Mouse (Mus musculus): ENCODE measurements around the gene Vwa2.
A peak's percentile ranks its signal among the peaks of the same experiment; 100 is the strongest.

Gene Vwa2

GRCm38 (mm10) chr19:56908472-56909270 is 34.6 kb downstream of the Vwa2 start:
- DNase-seq (ENCODE audit: inconsistent ontology term): peak; percentile 44

GRCm38 (mm10) chr19:56910561-56910960 is 36.5 kb downstream of the Vwa2 start:
- DNase-seq (ENCODE audit: inconsistent ontology term): no peak

- DNase-seq (ENCODE audit: inconsistent ontology term): no peak
Observed at GRCm38 (mm10) chr19:56913761-56914160, 39.7 kb downstream of the Vwa2 start.

GRCm38 (mm10) chr19:56914658-56915057 is 40.6 kb downstream of the Vwa2 start:
- no peak for DNase-seq (ENCODE audit: inconsistent ontology term)

- DNase-seq (ENCODE audit: inconsistent ontology term): no peak
Observed at GRCm38 (mm10) chr19:56915084-56915483, 41.0 kb downstream of the Vwa2 start.

- peak; percentile 84 for DNase-seq (ENCODE audit: inconsistent ontology term)
Observed at GRCm38 (mm10) chr19:56919628-56920027, 45.6 kb downstream of the Vwa2 start.

- DNase-seq (ENCODE audit: inconsistent ontology term): no peak
Observed at GRCm38 (mm10) chr19:56920232-56920631, 46.2 kb downstream of the Vwa2 start.

GRCm38 (mm10) chr19:56921744-56922143 is 47.7 kb downstream of the Vwa2 start:
- DNase-seq (ENCODE audit: inconsistent ontology term): no peak

- no peak for DNase-seq (ENCODE audit: inconsistent ontology term)
Observed at GRCm38 (mm10) chr19:56929392-56929791, 55.3 kb downstream of the Vwa2 start.

- no peak for DNase-seq (ENCODE audit: inconsistent ontology term)
Observed at GRCm38 (mm10) chr19:56930029-56930428, 56.0 kb downstream of the Vwa2 start.

- no peak for DNase-seq (ENCODE audit: inconsistent ontology term)
Observed at GRCm38 (mm10) chr19:56933800-56934199, 59.8 kb downstream of the Vwa2 start.

- DNase-seq (ENCODE audit: inconsistent ontology term): peak; percentile 35
Observed at GRCm38 (mm10) chr19:56935111-56935510, 61.1 kb downstream of the Vwa2 start.

GRCm38 (mm10) chr19:56935777-56936176 is 61.7 kb downstream of the Vwa2 start:
- no peak for DNase-seq (ENCODE audit: inconsistent ontology term)

- DNase-seq (ENCODE audit: inconsistent ontology term): no peak
Observed at GRCm38 (mm10) chr19:56936253-56936652, 62.2 kb downstream of the Vwa2 start.

GRCm38 (mm10) chr19:56937911-56938310 is 63.9 kb downstream of the Vwa2 start:
- DNase-seq (ENCODE audit: inconsistent ontology term): no peak

- DNase-seq (ENCODE audit: inconsistent ontology term): peak; percentile 85
Observed at GRCm38 (mm10) chr19:56939826-56940225, 65.8 kb downstream of the Vwa2 start.

GRCm38 (mm10) chr19:56940507-56940906 is 66.5 kb downstream of the Vwa2 start:
- DNase-seq (ENCODE audit: inconsistent ontology term): no peak

GRCm38 (mm10) chr19:56942216-56942615 is 68.2 kb downstream of the Vwa2 start:
- DNase-seq (ENCODE audit: inconsistent ontology term): no peak

GRCm38 (mm10) chr19:56944211-56944610 is 70.2 kb downstream of the Vwa2 start:
- DNase-seq (ENCODE audit: inconsistent ontology term): no peak

- DNase-seq (ENCODE audit: inconsistent ontology term): no peak
Observed at GRCm38 (mm10) chr19:56944826-56945225, 70.8 kb downstream of the Vwa2 start.

GRCm38 (mm10) chr19:56945621-56946020 is 71.6 kb downstream of the Vwa2 start:
- DNase-seq (ENCODE audit: inconsistent ontology term): peak; percentile 80

- DNase-seq (ENCODE audit: inconsistent ontology term): no peak
Observed at GRCm38 (mm10) chr19:56946277-56946676, 72.2 kb downstream of the Vwa2 start.

GRCm38 (mm10) chr19:56946727-56947126 is 72.7 kb downstream of the Vwa2 start:
- no peak for DNase-seq (ENCODE audit: inconsistent ontology term)
